Mouse (Mus musculus) limb, embryonic 13.5 days (tissue): ENCODE measurements around the gene Elfn1. TPM values are rescaled to one million over a fixed set of nuclear protein-coding genes. Genes with fewer than 3 reads are reported as not detected.

Experiments used
- ATAC-seq: fragments of 200-750 bp; cut with Nextera tagmentation; 2 replicates; pipeline ENCODE4 v1.8.0; 2017; ENCODE audit warnings: low read depth, moderate number of reproducible peaks, moderate TSS enrichment; ENCODE audit not compliant: low FRiP score
- H3K27ac ChIP-seq: fragments of 300-500 bp; sonication (generic); 2 replicates; pipeline ENCODE4 v1.5.1; 2015; ENCODE audit warnings: inconsistent platforms, mild to moderate bottlenecking, moderate library complexity
- H3K27me3 ChIP-seq: fragments of 300-500 bp; sonication (generic); 2 replicates; pipeline ENCODE4 v1.6.1; 2015; ENCODE audit warnings: mild to moderate bottlenecking, inconsistent platforms
- H3K36me3 ChIP-seq: fragments of 300-500 bp; sonication (generic); 2 replicates; pipeline ENCODE4 v1.6.1; 2015; ENCODE audit warnings: inconsistent platforms, mild to moderate bottlenecking, moderate library complexity
- H3K4me1 ChIP-seq: fragments of 300-500 bp; sonication (generic); 2 replicates; pipeline ENCODE4 v1.6.1; 2015; ENCODE audit warnings: inconsistent platforms
- H3K4me2 ChIP-seq: fragments of 300-500 bp; sonication (generic); replicated peaks from 2 replicates; pipeline ENCODE4 v1.6.1; 2015; ENCODE audit warnings: inconsistent platforms, mild to moderate bottlenecking, moderate library complexity
- H3K4me3 ChIP-seq: fragments of 300-500 bp; sonication (generic); 2 replicates; pipeline ENCODE4 v1.5.1; 2015; ENCODE audit warnings: moderate library complexity, mild to moderate bottlenecking, inconsistent platforms
- H3K9ac ChIP-seq: fragments of 300-500 bp; sonication (generic); 2 replicates; pipeline ENCODE4 v1.6.1; 2015; ENCODE audit warnings: mild to moderate bottlenecking, inconsistent platforms
- H3K9me3 ChIP-seq: fragments of 300-500 bp; sonication (generic); 2 replicates; pipeline ENCODE4 v1.6.1; 2016; ENCODE audit warnings: inconsistent platforms
- whole genome bisulfite sequencing: fragments of 180-500 bp; shearing (Covaris S2); methylation state at CpG from one replicate; pipeline ENCODE4 v1.1.7; 2015; 5-methylcytosine and 5-hydroxymethylcytosine counted together
- polyA plus RNA-seq: library from polyadenylated mRNA; unstranded; fragments of >200 nt; fragmentation: Nextera tagmentation; extraction: Ambion mirVana; gene quantifications from 2 replicates; pipeline ENCODE4 v1.2.1, GENCODE M21; 2015

The Elfn1 gene
- polyA plus RNA-seq, 1 experiment from 2014 or later: 0.43 TPM

DNA sequence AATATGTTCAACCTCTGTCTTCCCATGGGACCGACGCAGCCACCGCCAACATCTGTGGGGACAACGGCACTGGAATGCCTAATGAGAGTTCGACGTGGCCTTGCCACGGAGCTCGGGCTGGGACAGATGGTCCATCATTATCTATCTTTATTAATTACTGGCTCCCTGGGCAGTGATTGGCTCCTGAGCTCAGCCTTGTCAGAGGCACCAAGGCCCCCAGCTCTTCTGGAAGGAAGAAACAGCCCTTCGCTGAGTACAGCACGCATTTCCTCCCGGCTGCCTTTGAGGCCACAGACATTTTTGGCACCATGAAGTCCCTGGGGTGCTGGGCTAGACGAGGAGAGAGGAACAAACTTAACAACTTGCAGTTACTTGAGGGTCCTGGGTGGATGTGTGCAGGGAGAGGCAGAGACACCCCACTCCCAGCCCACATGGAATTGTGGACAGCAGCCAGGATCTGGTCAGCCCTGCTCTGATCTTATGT, 13.7 kb upstream of the Elfn1 start:
- H3K4me1 ChIP-seq: peaks cover 14% of the 10 kb centered on the region
- peaks cover 9% of the 10 kb centered on the region; the same call in 1 of the 2 replicates for H3K27me3 ChIP-seq
- H3K9ac ChIP-seq: no peak overlapping the region
- H3K36me3 ChIP-seq: no peaks in the 10 kb centered on the region
- H3K4me3 ChIP-seq: no peak overlapping the region
- ATAC-seq: 0 out of 2 replicates have a peak, but pooled peaks have one; percentile 36
- H3K9me3 ChIP-seq: no peaks in the 10 kb centered on the region
- H3K4me2 ChIP-seq: no peak overlapping the region
- 60% methylated on average over 12 of the region's 12 CpGs for WGBS
- H3K27ac ChIP-seq: no peak overlapping the region

GRCm38 (mm10) chr5:139899044-139899443, 8.7 kb upstream of the Elfn1 start:
- H3K9ac ChIP-seq: no peak overlapping the region
- no peaks in the 10 kb centered on the region for H3K36me3 ChIP-seq
- no peak overlapping the region for H3K4me3 ChIP-seq
- H3K4me1 ChIP-seq: peaks cover 2% of the 10 kb centered on the region
- no peak overlapping the region for H3K4me2 ChIP-seq
- WGBS: 48% methylated on average over 7 of the region's 7 CpGs
- no peak overlapping the region for H3K27ac ChIP-seq
- no peak for ATAC-seq
- H3K27me3 ChIP-seq: peaks cover 20% of the 10 kb centered on the region; the same call in 1 of the 2 replicates
- no peaks in the 10 kb centered on the region for H3K9me3 ChIP-seq

- Histone ChIP-seq H3K27me3 (peaks cover 70% of the 10 kb centered on the region), H3K9ac (no peak overlapping the region), H3K9me3 (0 out of 2 replicates have a peak, but pooled peaks cover 4% of the 10 kb centered on the region), H3K4me3 (no peak overlapping the region), H3K36me3 (no peaks in the 10 kb centered on the region), H3K27ac (no peak overlapping the region), H3K4me1 (peaks cover 28% of the 10 kb centered on the region), H3K4me2 (no peak overlapping the region)
- WGBS: 72% methylated on average over 5 of the region's 5 CpGs
- ATAC-seq: no peak
Observed at GRCm38 (mm10) chr5:139905121-139905520, 2.6 kb upstream of the Elfn1 start.

GRCm38 (mm10) chr5:139906507-139906906, 1.2 kb upstream of the Elfn1 start:
- Histone ChIP-seq H3K4me1 (peaks cover 36% of the 10 kb centered on the region), H3K9ac (no peak overlapping the region), H3K4me3 (no peak overlapping the region), H3K27me3 (peaks cover 79% of the 10 kb centered on the region), H3K4me2 (no peak overlapping the region; the same call in 1 of the 2 replicates), H3K27ac (no peak overlapping the region), H3K36me3 (no peaks in the 10 kb centered on the region), H3K9me3 (0 out of 2 replicates have a peak, but pooled peaks cover 4% of the 10 kb centered on the region)
- ATAC-seq: no peak
- 28% methylated on average over 9 of the region's 9 CpGs for WGBS

DNA sequence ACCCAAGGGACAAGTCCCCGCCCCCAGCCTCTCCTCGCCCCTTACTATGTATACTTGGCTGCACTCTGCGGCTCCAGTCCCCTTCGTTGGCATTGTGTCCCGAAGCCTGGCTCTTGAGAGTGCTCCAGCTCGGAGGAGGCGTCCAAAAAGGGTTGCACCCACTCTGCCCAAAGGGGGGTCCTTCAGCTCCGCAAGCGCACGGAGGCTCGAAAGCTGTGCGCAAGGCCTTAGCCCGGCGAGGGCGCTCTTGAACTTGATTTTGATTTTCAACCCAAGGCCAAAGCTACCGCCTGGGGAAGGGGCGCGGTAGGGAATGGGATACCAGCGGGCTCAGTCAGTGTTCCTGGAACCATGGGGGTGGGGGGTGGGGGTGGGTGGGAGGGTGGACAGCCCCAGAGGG, 502 bp upstream of the Elfn1 start:
- H3K9ac ChIP-seq: no peak overlapping the region
- 2% methylated on average over 16 of the region's 19 CpGs for WGBS
- 0 out of 2 replicates have a peak, but pooled peaks have one; percentile 7 for ATAC-seq

GRCm38 (mm10) chr5:139908243-139908810, 584 bp downstream of the Elfn1 start:
- no peaks in the 10 kb centered on the region for H3K36me3 ChIP-seq
- peaks cover 97% of the 10 kb centered on the region for H3K27me3 ChIP-seq
- ATAC-seq: no peak
- under 1% methylated on average over 69 of the region's 78 CpGs for WGBS
- H3K9ac ChIP-seq: peak overlapping the region; percentile 77
- no peak overlapping the region for H3K27ac ChIP-seq
- H3K4me2 ChIP-seq: peak overlapping the region; percentile 89
- H3K4me1 ChIP-seq: peaks cover 53% of the 10 kb centered on the region
- 0 out of 2 replicates have a peak, but pooled peaks cover 4% of the 10 kb centered on the region for H3K9me3 ChIP-seq
- H3K4me3 ChIP-seq: peak overlapping the region; percentile 54

More for the DNA sequence above, 502 bp upstream of the Elfn1 start:
- Histone ChIP-seq H3K27ac (no peak overlapping the region), H3K4me1 (peaks cover 43% of the 10 kb centered on the region), H3K4me3 (peak overlapping the region; percentile 54), H3K27me3 (peaks cover 86% of the 10 kb centered on the region), H3K36me3 (no peaks in the 10 kb centered on the region), H3K4me2 (peak overlapping the region; percentile 89), H3K9me3 (0 out of 2 replicates have a peak, but pooled peaks cover 4% of the 10 kb centered on the region)

DNA sequence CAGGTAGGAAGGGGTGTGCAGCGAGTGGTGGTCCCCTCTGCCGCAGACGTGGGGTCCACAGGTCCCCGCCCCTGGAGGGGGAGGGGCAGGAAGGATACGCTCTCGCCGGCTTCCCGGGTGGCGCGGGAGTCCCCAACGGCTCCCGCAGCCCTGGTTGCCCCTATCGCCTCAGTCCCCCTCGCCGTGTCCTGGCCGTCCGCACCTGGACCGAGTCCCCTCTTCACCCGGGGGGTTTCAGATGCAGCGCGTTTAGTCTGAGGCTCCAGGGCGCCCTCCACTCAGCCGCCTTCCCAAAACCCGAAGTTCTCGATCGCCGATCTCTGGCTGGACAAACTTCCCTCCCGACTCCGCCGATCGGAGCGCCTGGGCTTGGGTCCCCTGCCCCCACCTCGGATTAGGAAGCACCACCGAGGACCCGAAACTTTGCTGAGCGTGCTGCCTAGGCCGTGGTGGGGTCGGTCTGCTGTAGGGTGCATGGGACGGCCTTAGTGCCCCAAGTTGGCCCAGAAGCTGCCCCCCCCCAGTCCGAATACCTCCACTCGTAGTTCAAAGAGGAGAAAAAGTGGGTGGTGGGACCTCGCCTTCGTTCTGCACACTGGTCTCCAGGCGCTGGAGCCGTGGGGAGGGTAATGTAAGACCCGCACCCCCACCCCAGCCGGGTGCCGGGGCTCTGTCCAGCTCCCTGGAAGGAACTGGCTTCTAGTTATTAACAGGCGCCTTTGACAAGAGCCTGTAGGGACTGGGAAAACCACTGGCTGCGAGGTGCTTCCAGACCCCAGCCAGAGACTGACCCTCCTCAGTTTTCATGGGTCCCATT, 1.3 kb downstream of the Elfn1 start:
- Histone ChIP-seq H3K4me2 (peak overlapping the region; percentile 89), H3K4me1 (peaks cover 53% of the 10 kb centered on the region), H3K4me3 (peak overlapping the region; percentile 54), H3K27me3 (peaks cover 99% of the 10 kb centered on the region), H3K9ac (peak overlapping the region; percentile 77), H3K9me3 (0 out of 2 replicates have a peak, but pooled peaks cover 4% of the 10 kb centered on the region), H3K36me3 (no peaks in the 10 kb centered on the region), H3K27ac (no peak overlapping the region)
- under 1% methylated on average over 50 of the region's 50 CpGs for WGBS
- ATAC-seq: no peak

- Histone ChIP-seq H3K27me3 (peaks cover 99% of the 10 kb centered on the region), H3K9ac (no peak overlapping the region), H3K9me3 (0 out of 2 replicates have a peak, but pooled peaks cover 4% of the 10 kb centered on the region), H3K27ac (no peak overlapping the region), H3K36me3 (no peaks in the 10 kb centered on the region), H3K4me2 (peak overlapping the region; percentile 89), H3K4me1 (peaks cover 53% of the 10 kb centered on the region), H3K4me3 (peak overlapping the region; percentile 54)
- no peak for ATAC-seq
- WGBS: 1% methylated on average over 29 of the region's 29 CpGs
Observed at GRCm38 (mm10) chr5:139909710-139910550, 2.2 kb downstream of the Elfn1 start.

GRCm38 (mm10) chr5:139910755-139911300, 3.1 kb downstream of the Elfn1 start:
- no peaks in the 10 kb centered on the region for H3K9me3 ChIP-seq
- H3K4me1 ChIP-seq: peaks cover 53% of the 10 kb centered on the region
- WGBS: 12% methylated on average over 3 of the region's 3 CpGs
- H3K9ac ChIP-seq: no peak overlapping the region
- no peak for ATAC-seq
- peaks cover 99% of the 10 kb centered on the region for H3K27me3 ChIP-seq
- H3K4me3 ChIP-seq: no peak overlapping the region
- H3K27ac ChIP-seq: no peak overlapping the region
- H3K36me3 ChIP-seq: no peaks in the 10 kb centered on the region
- H3K4me2 ChIP-seq: 0 out of 2 replicates have a peak overlapping the region, but pooled peaks have one; percentile 89

GRCm38 (mm10) chr5:139911506-139911905, 3.8 kb downstream of the Elfn1 start:
- Histone ChIP-seq H3K27me3 (peaks cover 99% of the 10 kb centered on the region), H3K9ac (no peak overlapping the region), H3K4me2 (peak overlapping the region; percentile 96), H3K36me3 (no peaks in the 10 kb centered on the region), H3K9me3 (no peaks in the 10 kb centered on the region), H3K27ac (no peak overlapping the region), H3K4me1 (peaks cover 53% of the 10 kb centered on the region), H3K4me3 (peak overlapping the region; percentile 57)
- no peak for ATAC-seq
- WGBS: 5% methylated on average over 19 of the region's 19 CpGs

DNA sequence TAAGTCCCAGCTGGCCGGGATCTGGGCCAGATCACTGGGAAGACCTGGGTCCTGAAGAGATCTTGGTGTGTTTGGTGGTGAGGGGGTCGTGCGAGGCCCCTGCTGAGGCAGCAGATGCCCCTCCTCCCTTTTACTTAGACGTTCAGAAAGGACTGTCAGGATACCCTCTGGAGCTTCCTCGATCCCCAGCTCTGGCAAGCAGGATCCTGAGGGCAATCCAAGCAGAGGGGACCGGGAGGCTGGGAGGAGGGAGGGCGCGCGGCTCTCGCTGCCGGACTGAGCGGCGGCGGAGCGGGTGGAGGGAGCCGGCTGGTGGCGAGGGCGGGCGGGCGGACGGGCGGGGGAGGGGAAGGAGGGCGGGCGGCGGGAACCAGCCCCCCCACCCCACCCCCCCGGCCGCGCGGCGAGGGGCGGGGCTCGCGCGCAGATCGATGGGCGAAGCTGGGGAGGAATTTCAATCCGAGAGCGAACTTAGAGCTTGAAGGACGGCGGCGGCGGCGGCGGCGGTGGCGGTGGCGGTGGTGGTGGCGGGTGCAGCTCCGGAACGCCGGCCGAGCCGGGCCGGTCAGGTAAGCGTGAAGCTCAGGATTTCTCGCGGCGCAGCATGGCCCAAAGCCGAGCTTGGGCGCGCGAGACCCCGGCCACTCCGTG, 4.5 kb downstream of the Elfn1 start:
- 0% methylated on average over 26 of the region's 64 CpGs for WGBS
- no peak overlapping the region for H3K27ac ChIP-seq
- H3K27me3 ChIP-seq: peaks cover 98% of the 10 kb centered on the region
- no peaks in the 10 kb centered on the region for H3K9me3 ChIP-seq
- peak overlapping the region; percentile 62 for H3K9ac ChIP-seq
- no peak for ATAC-seq
- peak overlapping the region; percentile 57 for H3K4me3 ChIP-seq
- no peaks in the 10 kb centered on the region for H3K36me3 ChIP-seq
- H3K4me1 ChIP-seq: peaks cover 48% of the 10 kb centered on the region
- H3K4me2 ChIP-seq: peak overlapping the region; percentile 96
